20 mouse cellular contexts compared by ENCODE assay signal in the genomic region with DNA sequence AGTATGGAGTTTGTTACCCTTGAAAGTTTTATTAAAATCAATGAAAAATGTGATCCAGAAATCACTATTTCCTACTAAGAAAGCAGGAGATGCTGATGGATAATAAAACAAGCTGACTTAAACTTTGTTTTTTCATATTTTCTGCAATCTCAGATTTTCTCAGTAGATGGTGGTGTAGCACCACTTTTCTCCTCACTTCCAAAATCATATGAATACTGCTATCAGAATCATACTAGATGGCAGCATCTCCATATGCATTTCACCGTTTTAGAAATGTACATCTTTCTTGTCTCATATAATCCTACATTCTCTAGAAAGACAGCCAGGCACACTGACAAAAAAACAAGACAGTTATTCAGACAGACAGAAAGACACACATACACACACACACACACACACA.
DNase-seq lines count a peak whose midpoint lies in the region; ATAC-seq and TF ChIP-seq lines count a peak whose summit lies in the region.
"Had no signal": no experiment of that assay in that cellular context is flagged by ENCODE, and none has a peak within 500 bp of the region (broad histone marks: within the 10 kb centered on the region; RNA-seq: fewer than 3 reads in every experiment).

No protein-coding gene starts in this region.

- peak; percentile 11 for DNase-seq in embryo, embryonic 10.5 days (ENCODE audit: low spot score)
- no peak for DNase-seq in embryo, embryonic 9.5 days (ENCODE audit: extremely low spot score)
- DNase-seq in hindbrain, embryonic 14.5 days (ENCODE audit: low spot score), result peak; percentile 62
- peak; percentile 3 for DNase-seq in limb, embryonic 14.5 days (ENCODE audit: low spot score)
- DNase-seq in limb, embryonic 10.5 days (ENCODE audit: low spot score), result no peak
- DNase-seq in retina, embryonic 14.5 days (ENCODE audit: low spot score), result peak; percentile 22
- no peak for DNase-seq in right cerebral cortex, adult 18-20 months
- DNase-seq: cerebellum, adult 11 months; cerebellum, postnatal 36 days; gastrocnemius, postnatal 10 days; heart, postnatal 14 days; kidney, postnatal 14 days; liver, postnatal 0 days had no signal

- no peak overlapping the region for H3K27ac ChIP-seq in hindbrain, embryonic 14.5 days
- no peak overlapping the region for H3K27ac ChIP-seq in hindbrain, embryonic 16.5 days (ENCODE audit: low read depth, low read length)
- no peak overlapping the region for H3K27ac ChIP-seq in limb, embryonic 14.5 days (replicated peaks; ENCODE audit: low read depth, low read length)
- no peak overlapping the region for H3K27ac ChIP-seq in limb, embryonic 10.5 days
- H3K27ac ChIP-seq: forebrain, embryonic 15.5 days; limb, embryonic 15.5 days; neural tube, embryonic 13.5 days; stomach, embryonic 15.5 days had no signal

- no peak overlapping the region for H3K9ac ChIP-seq in hindbrain, embryonic 14.5 days
- no peak overlapping the region for H3K9ac ChIP-seq in hindbrain, embryonic 16.5 days (ENCODE audit: low read depth, low read length)
- no peak overlapping the region for H3K9ac ChIP-seq in limb, embryonic 14.5 days (ENCODE audit: low read depth, low read length, severe bottlenecking)
- H3K9ac ChIP-seq: forebrain, embryonic 15.5 days; limb, embryonic 15.5 days; liver, postnatal 0 days; neural tube, embryonic 13.5 days; stomach, embryonic 15.5 days had no signal

- no peaks in the 10 kb centered on the region for H3K4me1 ChIP-seq in hindbrain, embryonic 14.5 days (replicated peaks; ENCODE audit: control insufficient read depth, insufficient read depth, low read length)
- H3K4me1 ChIP-seq in hindbrain, embryonic 16.5 days (ENCODE audit: control insufficient read depth, insufficient read depth, low read depth, low read length), result no peaks in the 10 kb centered on the region
- H3K4me1 ChIP-seq in limb, embryonic 14.5 days (ENCODE audit: control insufficient read depth, insufficient read depth, low read length), result no peaks in the 10 kb centered on the region
- no peaks in the 10 kb centered on the region for H3K4me1 ChIP-seq in limb, embryonic 10.5 days
- H3K4me1 ChIP-seq: forebrain, embryonic 15.5 days; limb, embryonic 15.5 days; neural tube, embryonic 13.5 days; stomach, embryonic 15.5 days had no signal

- H3K9me3 ChIP-seq in hindbrain, embryonic 14.5 days (ENCODE audit: control insufficient read depth, low read length), result no peaks in the 10 kb centered on the region
- H3K9me3 ChIP-seq in hindbrain, embryonic 16.5 days (ENCODE audit: control insufficient read depth, low read length), result no peaks in the 10 kb centered on the region
- no peaks in the 10 kb centered on the region for H3K9me3 ChIP-seq in limb, embryonic 14.5 days (ENCODE audit: control insufficient read depth, low read length)
- no peaks in the 10 kb centered on the region for H3K9me3 ChIP-seq in limb, embryonic 10.5 days (replicated peaks)
- H3K9me3 ChIP-seq: forebrain, embryonic 15.5 days; limb, embryonic 15.5 days; neural tube, embryonic 13.5 days; stomach, embryonic 15.5 days had no signal

- H3K36me3 ChIP-seq in hindbrain, embryonic 14.5 days (replicated peaks; ENCODE audit: control insufficient read depth, insufficient read depth), result no peaks in the 10 kb centered on the region
- H3K36me3 ChIP-seq in hindbrain, embryonic 16.5 days (ENCODE audit: control insufficient read depth, insufficient read depth, low read length), result no peaks in the 10 kb centered on the region
- no peaks in the 10 kb centered on the region for H3K36me3 ChIP-seq in limb, embryonic 14.5 days (ENCODE audit: control insufficient read depth, insufficient read depth, low read length)
- no peaks in the 10 kb centered on the region for H3K36me3 ChIP-seq in limb, embryonic 10.5 days
- H3K36me3 ChIP-seq: forebrain, embryonic 15.5 days; limb, embryonic 15.5 days; neural tube, embryonic 13.5 days; stomach, embryonic 15.5 days had no signal

- WGBS in hindbrain, embryonic 14.5 days, result 50% methylated on average over 1 of the region's 1 CpGs
- 51% methylated on average over 1 of the region's 1 CpGs for WGBS in hindbrain, embryonic 16.5 days
- WGBS in limb, embryonic 14.5 days, result 63% methylated on average over 1 of the region's 1 CpGs
- WGBS in limb, embryonic 10.5 days, result 42% methylated on average over 1 of the region's 1 CpGs

- H3K4me2 ChIP-seq in hindbrain, embryonic 14.5 days (replicated peaks), result no peak overlapping the region
- H3K4me2 ChIP-seq in hindbrain, embryonic 16.5 days (ENCODE audit: low read length), result no peak overlapping the region
- H3K4me2 ChIP-seq in limb, embryonic 14.5 days (replicated peaks; ENCODE audit: low read depth, low read length, severe bottlenecking), result no peak overlapping the region
- H3K4me2 ChIP-seq: forebrain, embryonic 15.5 days; limb, embryonic 15.5 days; neural tube, embryonic 13.5 days; stomach, embryonic 15.5 days had no signal

- no peak for TF ChIP-seq POLR2A in limb, embryonic 14.5 days (IDR thresholded peaks at IDR 0.05; ENCODE audit: borderline replicate concordance, extremely low read depth, insufficient read depth, insufficient read length)

- ATAC-seq in hindbrain, embryonic 14.5 days (ENCODE audit: low FRiP score), result no peak
- no peak for ATAC-seq in hindbrain, embryonic 16.5 days
- ATAC-seq in limb, embryonic 14.5 days (ENCODE audit: low FRiP score, low read depth), result no peak
- ATAC-seq: forebrain, embryonic 15.5 days; intestine, embryonic 16.5 days; liver, postnatal 0 days; Patski had no signal

- no peaks in the 10 kb centered on the region for H3K27me3 ChIP-seq in hindbrain, embryonic 14.5 days (ENCODE audit: control insufficient read depth, insufficient read depth, low read length)
- H3K27me3 ChIP-seq in hindbrain, embryonic 16.5 days (replicated peaks; ENCODE audit: control insufficient read depth, insufficient read depth, low read length), result no peaks in the 10 kb centered on the region
- no peaks in the 10 kb centered on the region for H3K27me3 ChIP-seq in limb, embryonic 14.5 days (ENCODE audit: control insufficient read depth, insufficient read depth, low read length)
- no peaks in the 10 kb centered on the region for H3K27me3 ChIP-seq in limb, embryonic 10.5 days (ENCODE audit: low read depth, poor library complexity, severe bottlenecking)
- H3K27me3 ChIP-seq: forebrain, embryonic 15.5 days; limb, embryonic 15.5 days; neural tube, embryonic 13.5 days; stomach, embryonic 15.5 days had no signal

- H3K4me3 ChIP-seq in hindbrain, embryonic 14.5 days (replicated peaks; ENCODE audit: low read length), result no peak overlapping the region
- H3K4me3 ChIP-seq in hindbrain, embryonic 16.5 days (ENCODE audit: low read length), result no peak overlapping the region
- no peak overlapping the region for H3K4me3 ChIP-seq in limb, embryonic 14.5 days (replicated peaks; ENCODE audit: low read length)
- H3K4me3 ChIP-seq in limb, embryonic 10.5 days, result no peak overlapping the region
- H3K4me3 ChIP-seq: forebrain, embryonic 15.5 days; limb, embryonic 15.5 days; neural tube, embryonic 13.5 days; stomach, embryonic 15.5 days had no signal

Comparison
In these comparisons a context has a peak if more than half of its experiments do, and no peak if none do; other contexts are left out.
1. DNase-seq: peak in embryo, embryonic 10.5 days (single experiment), hindbrain, embryonic 14.5 days (single experiment), limb, embryonic 14.5 days (single experiment) and retina, embryonic 14.5 days (single experiment); none in embryo, embryonic 9.5 days (single experiment), limb, embryonic 10.5 days (single experiment) and right cerebral cortex, adult 18-20 months (single experiment).